Mouse (Mus musculus): ENCODE measurements around the gene Cers1.

The Cers1 gene

GRCm38 (mm10) chr8:70352000-70352384, 36.4 kb downstream of the Cers1 start:
- no peak for DNase-seq (ENCODE audit: low spot score in 2 of 2)

GRCm38 (mm10) chr8:70352657-70353151, 37.1 kb downstream of the Cers1 start:
- peak in 1 of 2 experiments; percentile 51 for DNase-seq (ENCODE audit: low spot score in 2 of 2)

GRCm38 (mm10) chr8:70353194-70353817, 37.7 kb downstream of the Cers1 start, which contains the start of gene Upf1:
Gene Upf1 (minus strand): TSS chr8:70353278.
- peak; percentile 99 to 100 for DNase-seq (ENCODE audit: low spot score in 2 of 2)

GRCm38 (mm10) chr8:70354004-70354403, 38.4 kb downstream of the Cers1 start:
- DNase-seq (ENCODE audit: low spot score in 2 of 2): no peak

GRCm38 (mm10) chr8:70356111-70356510, 40.5 kb downstream of the Cers1 start:
- DNase-seq (ENCODE audit: low spot score in 2 of 2): no peak

- no peak for DNase-seq (ENCODE audit: low spot score in 2 of 2)
These were observed 43.8 kb downstream of the Cers1 start for GRCm38 (mm10) chr8:70359411-70359810.

GRCm38 (mm10) chr8:70360769-70361168, 45.2 kb downstream of the Cers1 start:
- no peak for DNase-seq (ENCODE audit: low spot score in 2 of 2)

GRCm38 (mm10) chr8:70361484-70362032, 46.0 kb downstream of the Cers1 start:
- DNase-seq (ENCODE audit: low spot score in 2 of 2): no peak

- no peak for DNase-seq (ENCODE audit: low spot score in 2 of 2)
These were observed 48.5 kb downstream of the Cers1 start for GRCm38 (mm10) chr8:70364066-70364465.

GRCm38 (mm10) chr8:70366588-70366987, 51.0 kb downstream of the Cers1 start:
- no peak for DNase-seq (ENCODE audit: low spot score in 2 of 2)

- DNase-seq (ENCODE audit: low spot score in 2 of 2): no peak
These were observed 54.9 kb downstream of the Cers1 start for GRCm38 (mm10) chr8:70370476-70370875.

- DNase-seq (ENCODE audit: low spot score in 2 of 2): no peak
These were observed 56.4 kb downstream of the Cers1 start for GRCm38 (mm10) chr8:70371951-70372350.

GRCm38 (mm10) chr8:70373397-70374317, 58.1 kb downstream of the Cers1 start, which contains the start of gene Comp:
Gene Comp (plus strand): TSS chr8:70373558.
- no peak for DNase-seq (ENCODE audit: low spot score in 2 of 2)

GRCm38 (mm10) chr8:70374318-70374927, 58.8 kb downstream of the Cers1 start:
- DNase-seq (ENCODE audit: low spot score in 2 of 2): peak in 1 of 2 experiments; percentile 29

- DNase-seq (ENCODE audit: low spot score in 2 of 2): no peak
These were observed 59.8 kb downstream of the Cers1 start for GRCm38 (mm10) chr8:70375212-70375859.

- DNase-seq (ENCODE audit: low spot score in 2 of 2): no peak
These were observed 60.7 kb downstream of the Cers1 start for GRCm38 (mm10) chr8:70376275-70376741.

- no peak for DNase-seq (ENCODE audit: low spot score in 2 of 2)
These were observed 61.5 kb downstream of the Cers1 start for GRCm38 (mm10) chr8:70377049-70377448.

- no peak for DNase-seq (ENCODE audit: low spot score in 2 of 2)
These were observed 64.5 kb downstream of the Cers1 start for GRCm38 (mm10) chr8:70380069-70380468.

All from thymus, postnatal 10 days (tissue).